Mouse (Mus musculus): ENCODE measurements around the gene Utp11. TPM values are rescaled to one million over a fixed set of nuclear protein-coding genes. Genes with fewer than 3 reads are reported as not detected.
A peak's percentile ranks its signal among the peaks of the same experiment; 100 is the strongest.

The Utp11 gene
- polyA plus RNA-seq, 1 experiment from 2014 or later: 65.4 TPM

DNA sequence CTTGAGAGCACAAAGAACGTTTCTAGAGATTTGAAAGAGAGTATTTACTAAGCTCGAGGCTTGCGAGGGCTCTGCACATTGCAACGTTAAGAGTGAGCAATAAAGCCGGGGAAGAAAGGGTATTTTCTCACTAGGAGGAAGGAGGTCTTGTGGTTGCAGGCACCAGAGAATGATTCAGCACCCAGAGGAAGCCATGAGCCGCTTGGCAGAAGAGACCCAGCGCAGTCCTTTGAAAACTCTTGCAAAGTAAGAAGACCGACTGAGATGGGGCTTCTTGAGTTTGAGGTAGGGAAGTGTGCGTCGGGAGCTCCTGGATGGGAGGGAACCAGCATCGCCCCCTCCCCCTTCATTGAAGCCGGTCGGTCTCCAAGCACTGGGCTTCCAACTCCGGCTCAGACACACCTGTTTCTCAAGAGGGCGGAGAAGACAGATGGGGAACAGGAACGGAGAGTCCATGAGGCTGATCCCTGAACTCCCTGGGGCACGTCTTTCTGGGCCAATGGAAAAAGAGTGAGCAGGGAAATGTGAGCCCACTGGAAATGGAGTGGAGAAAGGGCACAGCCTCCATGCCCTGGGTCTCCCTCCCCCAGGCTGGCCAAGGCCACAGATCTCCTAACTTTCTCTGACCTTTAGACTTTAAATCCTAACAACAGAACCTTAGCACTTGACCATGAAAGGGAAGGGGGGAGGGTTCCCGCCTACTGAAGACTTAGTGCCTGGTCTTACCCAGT is 2.6 kb upstream of the Utp11 start:
- Histone ChIP-seq H3K4me3 (ENCODE audit: low read length) (no peak overlapping the region), H3K27ac (ENCODE audit: low read length) (no peak overlapping the region), H3K9ac (replicated peaks; ENCODE audit: low read length) (0 out of 2 replicates have a peak overlapping the region, but pooled peaks have one; percentile 2), H3K4me2 (replicated peaks; ENCODE audit: low read depth, low read length) (peak overlapping the region; percentile 10), H3K36me3 (ENCODE audit: insufficient read depth, low read length) (no peaks in the 10 kb centered on the region), H3K27me3 (ENCODE audit: insufficient read depth, low read length) (no peaks in the 10 kb centered on the region), H3K9me3 (ENCODE audit: low read length) (no peaks in the 10 kb centered on the region), H3K4me1 (ENCODE audit: insufficient read depth, low read length) (peaks cover 35% of the 10 kb centered on the region)
- 9% methylated on average over 18 of the region's 18 CpGs for WGBS
- ATAC-seq (ENCODE audit: low FRiP score, low TSS enrichment): no peak

DNA sequence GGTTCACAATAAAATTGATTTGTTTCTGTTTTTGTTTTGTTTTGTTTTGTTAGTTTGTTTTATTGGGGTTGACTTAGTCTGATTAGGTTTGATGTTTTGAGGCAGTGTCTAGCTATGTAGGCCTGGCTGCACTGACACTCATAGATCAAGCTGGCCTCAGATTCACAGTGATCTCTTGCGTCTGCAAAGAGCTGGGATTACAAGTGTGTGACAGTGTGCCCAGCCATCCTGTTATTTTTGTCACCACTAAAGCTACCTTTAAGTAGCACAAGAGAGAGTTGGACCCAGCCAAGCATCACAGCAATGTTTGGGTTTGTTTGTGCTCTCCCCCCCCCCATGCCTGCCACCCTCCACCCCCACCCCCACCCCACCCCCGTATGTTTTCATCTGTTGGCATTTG is 1.2 kb upstream of the Utp11 start:
- no peak overlapping the region for H3K27ac ChIP-seq (ENCODE audit: low read length)
- ATAC-seq (ENCODE audit: low FRiP score, low TSS enrichment): no peak
- H3K27me3 ChIP-seq (ENCODE audit: insufficient read depth, low read length): no peaks in the 10 kb centered on the region
- no peak overlapping the region for H3K4me3 ChIP-seq (ENCODE audit: low read length)
- WGBS: 55% methylated on average over 2 of the region's 2 CpGs
- no peak overlapping the region for H3K9ac ChIP-seq (replicated peaks; ENCODE audit: low read length)
- H3K36me3 ChIP-seq (ENCODE audit: insufficient read depth, low read length): no peaks in the 10 kb centered on the region
- H3K9me3 ChIP-seq (ENCODE audit: low read length): no peaks in the 10 kb centered on the region
- no peak overlapping the region for H3K4me2 ChIP-seq (replicated peaks; ENCODE audit: low read depth, low read length)
- peaks cover 32% of the 10 kb centered on the region for H3K4me1 ChIP-seq (ENCODE audit: insufficient read depth, low read length)

DNA sequence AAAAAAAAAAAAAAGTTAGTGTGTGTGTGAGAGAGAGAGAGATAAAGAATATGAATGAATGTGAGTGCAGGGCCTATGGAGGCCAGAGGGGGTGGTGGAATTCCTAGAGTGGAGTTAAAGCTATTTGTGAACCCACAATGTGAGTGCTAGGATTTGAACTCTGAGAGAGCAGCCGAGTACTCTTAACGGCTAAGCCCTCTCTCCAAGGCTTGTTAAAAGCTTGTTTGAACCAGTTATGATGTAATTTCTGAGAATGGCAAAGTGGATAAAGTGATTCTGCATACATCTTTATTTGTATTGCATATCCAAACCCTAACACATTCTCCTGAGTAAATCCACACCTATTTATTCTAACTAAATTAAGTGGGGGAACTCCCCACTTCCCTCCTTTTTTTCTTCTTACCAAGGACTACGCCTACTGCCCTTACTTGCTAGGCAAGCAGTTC is 961 bp downstream of the Utp11 start:
- H3K9ac ChIP-seq (replicated peaks; ENCODE audit: low read length): peak overlapping the region; percentile 87
- H3K4me2 ChIP-seq (replicated peaks; ENCODE audit: low read depth, low read length): peak overlapping the region; percentile 66
- 62% methylated on average over 3 of the region's 3 CpGs for WGBS
- no peaks in the 10 kb centered on the region for H3K9me3 ChIP-seq (ENCODE audit: low read length)
- ATAC-seq (ENCODE audit: low FRiP score, low TSS enrichment): no peak
- H3K4me3 ChIP-seq (ENCODE audit: low read length): peak overlapping the region; percentile 85
- H3K36me3 ChIP-seq (ENCODE audit: insufficient read depth, low read length): no peaks in the 10 kb centered on the region
- no peak overlapping the region for H3K27ac ChIP-seq (ENCODE audit: low read length)
- H3K4me1 ChIP-seq (ENCODE audit: insufficient read depth, low read length): peaks cover 29% of the 10 kb centered on the region
- no peaks in the 10 kb centered on the region for H3K27me3 ChIP-seq (ENCODE audit: insufficient read depth, low read length)

DNA sequence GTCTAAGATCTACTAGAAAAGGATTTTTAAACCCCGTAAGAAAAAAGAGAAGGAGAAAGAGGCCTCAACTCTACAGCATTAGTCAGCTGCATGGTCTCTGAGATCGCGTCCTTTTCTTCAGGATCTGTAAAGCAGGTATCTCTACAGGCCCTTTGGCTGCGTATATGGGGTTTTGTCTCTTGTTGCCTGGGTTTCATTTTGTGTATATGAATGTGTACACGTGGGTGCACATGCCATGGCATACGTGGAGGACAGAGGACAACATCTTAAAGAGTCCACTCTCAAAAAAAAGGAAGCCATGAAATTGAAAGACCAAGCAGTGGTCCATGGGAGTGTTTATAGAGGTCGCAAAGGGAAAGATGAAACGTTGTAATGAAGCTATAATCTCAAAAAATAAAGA is 1.9 kb downstream of the Utp11 start:
- ATAC-seq (ENCODE audit: low FRiP score, low TSS enrichment): no peak
- H3K36me3 ChIP-seq (ENCODE audit: insufficient read depth, low read length): no peaks in the 10 kb centered on the region
- no peak overlapping the region for H3K4me3 ChIP-seq (ENCODE audit: low read length)
- peak overlapping the region; percentile 1; the same call in 1 of the 2 replicates for H3K27ac ChIP-seq (ENCODE audit: low read length)
- H3K9ac ChIP-seq (replicated peaks; ENCODE audit: low read length): no peak overlapping the region
- H3K9me3 ChIP-seq (ENCODE audit: low read length): no peaks in the 10 kb centered on the region
- H3K4me1 ChIP-seq (ENCODE audit: insufficient read depth, low read length): peaks cover 29% of the 10 kb centered on the region
- H3K4me2 ChIP-seq (replicated peaks; ENCODE audit: low read depth, low read length): 0 out of 2 replicates have a peak overlapping the region, but pooled peaks have one; percentile 10
- 85% methylated on average over 8 of the region's 8 CpGs for WGBS
- no peaks in the 10 kb centered on the region for H3K27me3 ChIP-seq (ENCODE audit: insufficient read depth, low read length)

DNA sequence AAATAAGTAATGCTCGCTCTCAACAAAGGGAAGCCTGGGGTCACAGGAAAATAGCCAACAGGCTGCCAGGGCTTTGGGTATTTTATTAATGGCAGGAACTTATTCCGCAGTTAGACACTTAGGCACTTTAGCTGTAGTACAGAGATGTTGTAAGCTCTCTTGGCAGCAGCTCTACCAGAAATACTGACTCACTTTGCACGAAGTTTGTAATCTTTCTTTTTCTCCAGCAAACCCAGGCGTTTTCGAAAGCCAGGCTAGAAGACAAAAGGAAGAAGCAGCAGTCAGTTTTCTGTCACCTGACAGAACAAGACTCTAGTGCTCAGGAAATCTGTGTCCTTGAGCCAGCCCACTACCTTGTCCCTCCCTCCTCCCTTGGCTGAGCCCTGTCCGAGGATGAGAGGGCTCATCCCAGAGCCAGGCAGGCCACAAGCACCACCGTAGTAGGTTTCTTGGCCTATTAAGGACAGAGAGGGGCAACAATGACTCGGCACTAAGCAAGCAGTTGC is 7.5 kb downstream of the Utp11 start:
- 62% methylated on average over 8 of the region's 8 CpGs for WGBS
- H3K4me2 ChIP-seq (replicated peaks; ENCODE audit: low read depth, low read length): no peak overlapping the region
- H3K27ac ChIP-seq (ENCODE audit: low read length): no peak overlapping the region
- peaks cover 31% of the 10 kb centered on the region for H3K36me3 ChIP-seq (ENCODE audit: insufficient read depth, low read length)
- H3K9me3 ChIP-seq (ENCODE audit: low read length): no peaks in the 10 kb centered on the region
- peaks cover 4% of the 10 kb centered on the region; the same call in 1 of the 2 replicates for H3K4me1 ChIP-seq (ENCODE audit: insufficient read depth, low read length)
- H3K4me3 ChIP-seq (ENCODE audit: low read length): no peak overlapping the region
- no peak overlapping the region for H3K9ac ChIP-seq (replicated peaks; ENCODE audit: low read length)
- H3K27me3 ChIP-seq (ENCODE audit: insufficient read depth, low read length): no peaks in the 10 kb centered on the region
- no peak for ATAC-seq (ENCODE audit: low FRiP score, low TSS enrichment)

DNA sequence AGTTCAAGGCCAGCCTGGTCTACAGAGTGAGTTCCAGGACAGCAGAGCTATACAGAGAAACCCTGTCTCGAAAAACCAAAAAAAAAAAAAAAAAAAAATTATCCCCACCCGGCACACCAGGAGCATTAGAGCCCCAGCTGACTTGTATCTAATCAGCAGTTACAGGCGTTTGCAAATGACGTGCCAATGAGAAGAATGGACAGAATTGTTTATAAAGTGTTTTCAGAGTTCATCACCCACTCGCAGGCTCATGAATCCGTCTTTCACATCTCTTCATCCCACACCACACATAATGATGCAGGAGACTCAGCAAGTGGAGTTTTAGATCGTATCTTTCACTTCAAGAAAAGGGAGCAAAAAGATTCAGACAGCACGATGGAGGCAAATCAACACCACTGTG is 7.9 kb downstream of the Utp11 start:
- Histone ChIP-seq H3K9me3 (ENCODE audit: low read length) (no peaks in the 10 kb centered on the region), H3K4me2 (replicated peaks; ENCODE audit: low read depth, low read length) (no peak overlapping the region), H3K27ac (ENCODE audit: low read length) (no peak overlapping the region), H3K9ac (replicated peaks; ENCODE audit: low read length) (no peak overlapping the region), H3K27me3 (ENCODE audit: insufficient read depth, low read length) (no peaks in the 10 kb centered on the region), H3K4me1 (ENCODE audit: insufficient read depth, low read length) (no peaks in the 10 kb centered on the region), H3K36me3 (ENCODE audit: insufficient read depth, low read length) (peaks cover 36% of the 10 kb centered on the region), H3K4me3 (ENCODE audit: low read length) (no peak overlapping the region)
- 61% methylated on average over 8 of the region's 8 CpGs for whole genome bisulfite sequencing
- no peak for ATAC-seq (ENCODE audit: low FRiP score, low TSS enrichment)

DNA sequence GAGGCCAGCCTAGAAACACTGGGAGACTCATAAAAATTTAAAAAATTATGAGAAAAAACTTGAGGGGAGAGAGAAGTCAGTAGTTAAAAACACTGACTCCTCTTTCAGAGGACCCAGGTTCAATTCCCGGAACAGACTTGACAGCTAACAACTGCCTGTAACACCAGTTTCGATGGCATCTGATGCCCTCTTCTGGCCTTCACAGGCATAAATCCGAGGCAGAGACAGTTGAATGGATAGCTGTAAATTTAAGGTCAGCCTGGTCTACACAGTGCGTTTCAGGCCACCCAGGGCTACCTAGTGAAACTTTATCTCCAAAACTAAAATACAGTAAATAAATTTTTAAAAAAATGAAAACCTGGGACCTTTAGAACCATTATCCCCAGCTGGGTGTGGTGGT is 8.4 kb downstream of the Utp11 start:
- ATAC-seq (ENCODE audit: low FRiP score, low TSS enrichment): no peak
- 47% methylated on average over 4 of the region's 4 CpGs for WGBS

DNA sequence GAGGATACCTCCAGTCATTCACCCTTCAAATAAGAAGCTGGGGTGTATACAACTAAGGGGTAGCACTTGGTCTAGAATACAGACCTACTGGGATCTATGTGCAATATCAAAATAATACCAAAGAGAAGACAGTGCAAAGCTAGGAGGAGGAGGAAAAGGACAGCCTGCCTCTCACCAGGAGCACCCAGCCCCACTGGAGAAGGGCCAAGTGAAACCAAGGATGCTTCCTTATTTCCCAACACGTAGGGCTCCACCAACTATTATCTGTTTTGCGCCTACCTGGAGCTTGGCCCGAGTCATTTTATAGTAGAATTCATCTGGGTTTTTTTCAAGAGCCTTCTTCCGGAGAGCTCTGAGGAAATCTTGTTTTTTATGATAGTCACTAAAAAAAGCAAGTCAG is 9.9 kb downstream of the Utp11 start:
- H3K9ac ChIP-seq (replicated peaks; ENCODE audit: low read length): no peak overlapping the region
- WGBS: 89% methylated on average over 4 of the region's 4 CpGs
- no peaks in the 10 kb centered on the region for H3K9me3 ChIP-seq (ENCODE audit: low read length)
- no peak for ATAC-seq (ENCODE audit: low FRiP score, low TSS enrichment)
- no peaks in the 10 kb centered on the region for H3K27me3 ChIP-seq (ENCODE audit: insufficient read depth, low read length)
- no peak overlapping the region for H3K4me2 ChIP-seq (replicated peaks; ENCODE audit: low read depth, low read length)
- H3K27ac ChIP-seq (ENCODE audit: low read length): no peak overlapping the region
- peaks cover 55% of the 10 kb centered on the region for H3K36me3 ChIP-seq (ENCODE audit: insufficient read depth, low read length)
- no peaks in the 10 kb centered on the region for H3K4me1 ChIP-seq (ENCODE audit: insufficient read depth, low read length)
- H3K4me3 ChIP-seq (ENCODE audit: low read length): no peak overlapping the region

More for the DNA sequence above, 8.4 kb downstream of the Utp11 start:
- no peak overlapping the region for H3K27ac ChIP-seq (ENCODE audit: low read length)
- no peak overlapping the region for H3K4me2 ChIP-seq (replicated peaks; ENCODE audit: low read depth, low read length)
- H3K27me3 ChIP-seq (ENCODE audit: insufficient read depth, low read length): no peaks in the 10 kb centered on the region
- H3K4me3 ChIP-seq (ENCODE audit: low read length): no peak overlapping the region
- peaks cover 41% of the 10 kb centered on the region for H3K36me3 ChIP-seq (ENCODE audit: insufficient read depth, low read length)
- no peak overlapping the region for H3K9ac ChIP-seq (replicated peaks; ENCODE audit: low read length)
- no peaks in the 10 kb centered on the region for H3K4me1 ChIP-seq (ENCODE audit: insufficient read depth, low read length)
- H3K9me3 ChIP-seq (ENCODE audit: low read length): no peaks in the 10 kb centered on the region

DNA sequence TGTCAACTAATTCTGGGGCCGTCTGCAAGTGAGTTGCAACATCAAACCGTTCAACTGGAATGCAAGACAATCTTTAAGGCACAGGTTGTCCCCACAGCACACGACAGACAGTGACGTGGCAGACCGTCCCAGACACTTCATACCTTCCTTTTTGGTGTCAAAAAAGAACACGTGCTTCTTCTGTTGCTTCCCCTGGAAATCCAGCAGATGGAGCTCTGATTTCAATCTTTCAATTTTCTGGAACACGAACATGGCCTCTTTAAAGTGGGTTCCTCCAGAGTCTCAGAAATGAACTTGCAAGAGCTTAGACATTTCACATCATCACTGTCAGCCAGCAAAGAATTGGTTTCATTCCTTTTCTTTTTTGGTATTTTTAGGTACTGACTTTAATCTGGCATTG is 11.1 kb downstream of the Utp11 start:
- Histone ChIP-seq H3K9ac (replicated peaks; ENCODE audit: low read length) (no peak overlapping the region), H3K4me1 (ENCODE audit: insufficient read depth, low read length) (no peaks in the 10 kb centered on the region), H3K9me3 (ENCODE audit: low read length) (no peaks in the 10 kb centered on the region), H3K4me2 (replicated peaks; ENCODE audit: low read depth, low read length) (no peak overlapping the region), H3K27me3 (ENCODE audit: insufficient read depth, low read length) (no peaks in the 10 kb centered on the region), H3K4me3 (ENCODE audit: low read length) (no peak overlapping the region), H3K27ac (ENCODE audit: low read length) (no peak overlapping the region), H3K36me3 (ENCODE audit: insufficient read depth, low read length) (peaks cover 62% of the 10 kb centered on the region)
- 49% methylated on average over 7 of the region's 7 CpGs for WGBS
- ATAC-seq (ENCODE audit: low FRiP score, low TSS enrichment): no peak

DNA sequence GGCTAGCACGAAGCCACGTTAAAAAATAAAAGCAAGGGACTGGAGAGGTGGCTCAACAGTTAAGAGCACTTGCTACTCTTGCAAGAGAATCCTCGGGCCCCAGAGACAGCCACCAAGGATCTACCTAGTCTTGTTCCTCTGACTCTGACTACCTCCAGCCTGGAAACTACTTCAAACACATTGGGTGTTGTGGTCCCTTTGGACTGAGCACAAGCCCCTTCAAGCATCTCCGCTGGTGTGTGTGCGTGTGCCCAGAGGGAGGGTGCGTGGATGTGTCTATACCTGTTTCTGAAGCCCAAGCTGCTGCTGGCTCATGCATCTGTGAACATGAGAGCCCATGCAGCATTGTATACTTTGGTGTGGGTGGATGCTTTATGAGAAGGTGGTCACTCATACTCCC is 17.4 kb downstream of the Utp11 start:
- peaks cover 15% of the 10 kb centered on the region for H3K4me1 ChIP-seq (ENCODE audit: insufficient read depth, low read length)
- H3K9me3 ChIP-seq (ENCODE audit: low read length): no peaks in the 10 kb centered on the region
- no peak overlapping the region for H3K9ac ChIP-seq (replicated peaks; ENCODE audit: low read length)
- H3K36me3 ChIP-seq (ENCODE audit: insufficient read depth, low read length): peaks cover 35% of the 10 kb centered on the region
- ATAC-seq (ENCODE audit: low FRiP score, low TSS enrichment): no peak
- WGBS: 86% methylated on average over 6 of the region's 6 CpGs
- peaks cover 23% of the 10 kb centered on the region for H3K27me3 ChIP-seq (ENCODE audit: insufficient read depth, low read length)
- H3K27ac ChIP-seq (ENCODE audit: low read length): no peak overlapping the region
- H3K4me3 ChIP-seq (ENCODE audit: low read length): no peak overlapping the region
- no peak overlapping the region for H3K4me2 ChIP-seq (replicated peaks; ENCODE audit: low read depth, low read length)
